Mouse (Mus musculus) forebrain, postnatal 0 days (tissue): ENCODE measurements around the gene Sp1. TPM values are rescaled to one million over a fixed set of nuclear protein-coding genes. Genes with fewer than 3 reads are reported as not detected.
A peak's percentile ranks its signal among the peaks of the same experiment; 100 is the strongest.

Source experiments
- ATAC-seq: fragments of 200-750 bp; cut with Nextera tagmentation; 2 replicates; pipeline ENCODE4 v1.8.0; 2017; ENCODE audit warnings: mild to moderate bottlenecking, moderate library complexity
- DNase-seq: peaks from one replicate; pipeline ENCODE4 v3.0.0-alpha.2; 2015
- H3K27ac ChIP-seq: fragments of 300-500 bp; sonication (generic); 2 replicates; pipeline ENCODE4 v1.5.1; 2014; ENCODE audit warnings: low read depth, mild to moderate bottlenecking, antibody characterized with exemption, low read length, moderate library complexity, mixed read lengths
- H3K27me3 ChIP-seq: fragments of 300-500 bp; sonication (generic); 2 replicates; pipeline ENCODE4 v1.6.1; 2014; ENCODE audit warnings: mild to moderate bottlenecking, low read length, mixed read lengths; ENCODE audit not compliant: insufficient read depth
- H3K36me3 ChIP-seq: fragments of 300-500 bp; sonication (generic); 2 replicates; pipeline ENCODE4 v1.6.1; 2014; ENCODE audit warnings: mild to moderate bottlenecking, moderate library complexity; ENCODE audit not compliant: insufficient read depth
- H3K4me1 ChIP-seq: fragments of 300-500 bp; sonication (generic); 2 replicates; pipeline ENCODE4 v1.6.1; 2014; ENCODE audit warnings: antibody characterized with exemption; ENCODE audit not compliant: insufficient read depth
- H3K4me2 ChIP-seq: fragments of 300-500 bp; sonication (generic); 2 replicates; pipeline ENCODE4 v1.6.1; 2014; ENCODE audit warnings: low read depth, mild to moderate bottlenecking, moderate library complexity
- H3K4me3 ChIP-seq: fragments of 300-500 bp; sonication (generic); 2 replicates; pipeline ENCODE4 v1.5.1; 2014; ENCODE audit warnings: low read depth, low read length, mixed read lengths
- H3K9ac ChIP-seq: fragments of 300-500 bp; sonication (generic); 2 replicates; pipeline ENCODE4 v1.6.1; 2014; ENCODE audit warnings: mild to moderate bottlenecking
- H3K9me3 ChIP-seq: fragments of 300-500 bp; sonication (generic); 2 replicates; pipeline ENCODE4 v1.6.1; 2016; ENCODE audit warnings: low read length
- CTCF ChIP-seq: sonication (generic); IDR thresholded peaks from 2 replicates; pipeline ENCODE4 v1.5.1; 2016; ENCODE audit warnings: antibody characterized with exemption, control low read depth, low read depth
- WGBS: fragments of 180-500 bp; shearing (Covaris S2); extraction: QIAGEN DNeasy Blood & Tissue Kit; methylation state at CpG from one replicate; pipeline ENCODE4 v1.1.7; 2014; 5-methylcytosine and 5-hydroxymethylcytosine counted together
- polyA plus RNA-seq: library from polyadenylated mRNA; unstranded; fragments of >200 nt; fragmentation: Nextera tagmentation; extraction: Ambion mirVana; gene quantifications from 2 replicates; pipeline ENCODE4 v1.2.1, GENCODE M21; 2015
- total RNA-seq: library from RNA; depleted of rRNA; stranded (reverse); fragments of >200 nt; gene quantifications from 2 replicates; pipeline ENCODE4 v1.2.3, GENCODE M21; 2014

Sp1 gene
- total and polyA plus RNA-seq, 2 experiments from 2014 or later: 2.6 to 22.5 TPM

DNA sequence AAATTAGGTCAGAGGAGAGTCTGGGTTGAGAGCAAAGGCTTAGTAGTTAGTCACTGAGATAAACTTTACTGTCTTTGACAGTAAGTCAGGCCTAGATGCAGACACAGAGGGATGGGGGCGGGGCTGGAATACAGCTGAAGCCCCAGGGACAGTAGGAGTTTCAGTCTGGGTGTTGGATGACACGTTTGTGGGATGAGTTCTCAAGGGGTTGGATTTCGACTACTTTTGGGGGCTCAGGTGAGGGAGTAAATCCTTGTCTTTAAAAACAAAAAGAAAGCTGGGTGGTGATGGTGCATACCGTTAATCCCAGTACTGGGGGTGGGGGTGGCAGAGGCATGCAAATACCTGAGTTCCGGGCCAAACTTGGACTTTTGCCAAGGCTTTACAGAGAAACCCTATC is 7.3 kb upstream of the Sp1 start:
- H3K9ac ChIP-seq: no peak overlapping the region
- no peak overlapping the region for H3K4me2 ChIP-seq
- no peak overlapping the region for H3K4me3 ChIP-seq
- H3K9me3 ChIP-seq: no peaks in the 10 kb centered on the region
- H3K36me3 ChIP-seq: no peaks in the 10 kb centered on the region
- WGBS: 32% methylated on average over 5 of the region's 5 CpGs
- H3K4me1 ChIP-seq: peaks cover 4% of the 10 kb centered on the region; the same call in 1 of the 2 replicates
- H3K27ac ChIP-seq: no peak overlapping the region
- no peak for DNase-seq
- no peaks in the 10 kb centered on the region for H3K27me3 ChIP-seq
- ATAC-seq: no peak
- no peak for TF ChIP-seq CTCF

DNA sequence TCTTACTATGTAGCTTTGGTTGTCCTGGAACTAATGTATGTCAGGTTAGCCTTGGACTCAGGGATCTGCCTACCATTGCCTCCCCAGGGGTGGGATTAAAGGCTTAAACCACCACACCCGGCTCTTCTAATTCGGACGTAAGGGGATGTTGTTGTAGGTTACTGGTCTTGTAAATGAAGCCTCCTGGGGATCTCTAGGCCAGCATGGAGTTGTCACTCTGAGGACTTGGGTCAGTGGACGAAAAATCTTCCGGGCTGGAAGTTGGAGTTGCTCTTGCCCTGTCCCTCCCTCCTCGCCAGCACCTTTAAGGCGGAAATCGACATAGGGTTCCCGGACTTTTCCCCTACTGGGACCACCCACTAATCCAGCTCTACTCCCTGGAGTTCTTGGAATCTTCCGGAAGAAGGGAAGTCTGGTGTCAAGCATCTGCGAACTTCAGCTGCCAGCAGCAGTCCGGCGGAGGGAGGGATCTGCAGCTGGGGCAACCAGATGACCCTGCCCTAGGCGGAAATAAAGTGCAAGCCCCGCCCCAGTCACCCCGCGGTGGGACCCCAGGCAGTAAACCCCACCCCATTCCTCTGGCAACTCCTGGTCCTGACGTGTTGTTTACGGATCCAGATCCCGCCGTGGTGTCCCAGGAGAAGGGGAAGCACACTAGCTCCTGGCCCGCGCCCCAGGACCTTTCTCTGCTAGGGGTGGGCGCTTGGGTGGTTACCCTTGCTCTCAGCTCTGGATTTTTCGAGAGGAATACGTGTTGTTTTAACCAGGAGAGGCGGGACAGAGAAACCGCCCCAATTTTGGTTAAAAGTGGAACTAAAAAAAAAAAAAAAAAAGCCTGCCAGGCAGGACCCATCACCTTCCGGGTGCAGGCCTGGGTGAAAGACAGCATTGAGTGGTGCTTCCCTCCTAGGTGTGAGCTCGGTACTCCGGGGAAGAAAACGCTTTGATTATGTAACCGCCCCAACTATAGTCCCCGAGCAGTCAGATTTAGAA is 6.4 kb upstream of the Sp1 start:
- Histone ChIP-seq H3K4me3 (peak overlapping the region; percentile 36), H3K27ac (0 out of 2 replicates have a peak overlapping the region, but pooled peaks have one; percentile 21)

DNA sequence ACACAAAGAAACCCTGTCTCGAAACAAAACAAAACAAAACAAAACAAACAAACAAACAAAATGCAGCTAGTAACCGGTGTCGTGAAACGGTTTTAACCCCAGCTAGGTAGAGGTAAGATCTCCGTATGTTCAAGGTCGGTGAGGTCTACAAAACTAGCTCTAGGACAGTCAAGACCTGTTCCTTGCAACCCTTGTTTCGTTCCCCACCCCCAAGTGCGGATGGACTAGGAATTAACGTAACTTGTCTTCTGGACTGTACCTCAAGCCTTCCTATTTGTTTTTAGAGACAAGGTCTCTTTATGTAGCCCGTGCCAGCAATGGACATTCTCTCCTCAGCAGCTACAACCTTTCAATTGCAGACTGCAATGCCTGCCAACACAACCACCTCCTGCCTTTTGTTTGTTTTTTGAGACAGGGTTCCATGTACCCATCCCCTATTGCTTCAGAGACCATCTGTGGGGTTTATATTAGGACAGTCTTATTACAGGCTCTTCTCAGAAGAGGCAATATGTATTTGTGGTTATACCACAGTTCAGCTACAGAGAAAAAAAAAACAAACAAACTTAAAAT is 5.4 kb upstream of the Sp1 start:
- no peak for ATAC-seq
- no peak for TF ChIP-seq CTCF
- DNase-seq: no peak
- Histone ChIP-seq H3K27me3 (no peaks in the 10 kb centered on the region), H3K4me3 (no peak overlapping the region), H3K9ac (no peak overlapping the region), H3K4me1 (peaks cover 4% of the 10 kb centered on the region; the same call in 1 of the 2 replicates), H3K27ac (no peak overlapping the region), H3K9me3 (no peaks in the 10 kb centered on the region), H3K4me2 (no peak overlapping the region), H3K36me3 (no peaks in the 10 kb centered on the region)
- 77% methylated on average over 10 of the region's 10 CpGs for WGBS

More for the DNA sequence above, 6.4 kb upstream of the Sp1 start:
- Histone ChIP-seq H3K36me3 (no peaks in the 10 kb centered on the region), H3K4me1 (peaks cover 4% of the 10 kb centered on the region; the same call in 1 of the 2 replicates), H3K9me3 (no peaks in the 10 kb centered on the region), H3K9ac (peak overlapping the region; percentile 51; the same call in 1 of the 2 replicates), H3K27me3 (no peaks in the 10 kb centered on the region), H3K4me2 (peak overlapping the region; percentile 58)
- 7% methylated on average over 34 of the region's 34 CpGs for WGBS
- ATAC-seq: peak; percentile 60
- TF ChIP-seq CTCF: no peak
- DNase-seq: peak; percentile 33

DNA sequence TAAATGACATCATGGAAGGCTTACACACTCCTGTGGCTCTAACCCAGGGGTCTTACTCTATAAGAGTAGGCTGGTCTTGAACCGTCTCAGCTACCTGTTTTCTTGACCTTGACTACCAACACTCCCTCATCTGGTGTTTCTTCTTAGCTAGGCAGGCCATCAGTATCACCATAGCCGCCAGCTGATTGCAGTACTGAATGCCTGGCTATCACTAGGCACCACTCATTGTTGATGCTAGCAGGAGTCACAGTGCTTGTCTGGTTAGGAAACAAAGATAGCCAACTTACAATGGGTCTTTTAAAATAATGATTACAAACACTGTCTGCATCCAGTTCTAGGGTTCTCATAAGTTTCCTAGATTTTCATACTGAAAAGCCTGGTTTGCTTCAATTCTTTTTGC is 4.7 kb upstream of the Sp1 start:
- H3K4me3 ChIP-seq: no peak overlapping the region
- ATAC-seq: no peak
- WGBS: 71% methylated on average over 2 of the region's 2 CpGs
- peaks cover 4% of the 10 kb centered on the region; the same call in 1 of the 2 replicates for H3K4me1 ChIP-seq
- H3K9me3 ChIP-seq: no peaks in the 10 kb centered on the region
- no peak for DNase-seq
- H3K4me2 ChIP-seq: no peak overlapping the region
- TF ChIP-seq CTCF: no peak
- H3K9ac ChIP-seq: no peak overlapping the region
- no peaks in the 10 kb centered on the region for H3K27me3 ChIP-seq
- no peaks in the 10 kb centered on the region for H3K36me3 ChIP-seq
- H3K27ac ChIP-seq: no peak overlapping the region

DNA sequence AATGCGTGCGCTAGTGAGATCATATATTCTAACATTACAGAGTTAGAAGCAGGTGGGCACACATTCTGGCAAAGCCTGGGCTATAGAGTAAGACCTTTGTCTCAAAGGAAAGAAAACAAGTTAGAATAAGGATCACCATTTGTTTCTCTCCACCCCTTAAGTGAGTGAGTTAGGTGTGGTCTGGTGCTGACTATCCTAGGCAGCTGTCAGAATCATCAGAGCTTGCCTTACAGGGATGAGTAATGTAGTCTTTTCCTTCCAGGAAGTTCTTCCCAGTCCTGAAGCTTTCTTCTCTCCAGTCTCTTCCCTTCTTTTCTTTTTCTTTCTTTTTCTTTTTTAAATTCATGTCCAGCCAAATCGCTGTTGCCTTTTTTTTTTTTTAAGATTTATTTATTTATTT is 3.7 kb upstream of the Sp1 start:
- ATAC-seq: no peak
- no peak overlapping the region for H3K27ac ChIP-seq
- DNase-seq: no peak
- no peaks in the 10 kb centered on the region for H3K36me3 ChIP-seq
- H3K27me3 ChIP-seq: no peaks in the 10 kb centered on the region
- 96% methylated on average over 3 of the region's 3 CpGs for WGBS
- H3K4me1 ChIP-seq: peaks cover 6% of the 10 kb centered on the region
- no peak for TF ChIP-seq CTCF
- no peak overlapping the region for H3K9ac ChIP-seq
- H3K9me3 ChIP-seq: no peaks in the 10 kb centered on the region
- H3K4me2 ChIP-seq: no peak overlapping the region
- no peak overlapping the region for H3K4me3 ChIP-seq

DNA sequence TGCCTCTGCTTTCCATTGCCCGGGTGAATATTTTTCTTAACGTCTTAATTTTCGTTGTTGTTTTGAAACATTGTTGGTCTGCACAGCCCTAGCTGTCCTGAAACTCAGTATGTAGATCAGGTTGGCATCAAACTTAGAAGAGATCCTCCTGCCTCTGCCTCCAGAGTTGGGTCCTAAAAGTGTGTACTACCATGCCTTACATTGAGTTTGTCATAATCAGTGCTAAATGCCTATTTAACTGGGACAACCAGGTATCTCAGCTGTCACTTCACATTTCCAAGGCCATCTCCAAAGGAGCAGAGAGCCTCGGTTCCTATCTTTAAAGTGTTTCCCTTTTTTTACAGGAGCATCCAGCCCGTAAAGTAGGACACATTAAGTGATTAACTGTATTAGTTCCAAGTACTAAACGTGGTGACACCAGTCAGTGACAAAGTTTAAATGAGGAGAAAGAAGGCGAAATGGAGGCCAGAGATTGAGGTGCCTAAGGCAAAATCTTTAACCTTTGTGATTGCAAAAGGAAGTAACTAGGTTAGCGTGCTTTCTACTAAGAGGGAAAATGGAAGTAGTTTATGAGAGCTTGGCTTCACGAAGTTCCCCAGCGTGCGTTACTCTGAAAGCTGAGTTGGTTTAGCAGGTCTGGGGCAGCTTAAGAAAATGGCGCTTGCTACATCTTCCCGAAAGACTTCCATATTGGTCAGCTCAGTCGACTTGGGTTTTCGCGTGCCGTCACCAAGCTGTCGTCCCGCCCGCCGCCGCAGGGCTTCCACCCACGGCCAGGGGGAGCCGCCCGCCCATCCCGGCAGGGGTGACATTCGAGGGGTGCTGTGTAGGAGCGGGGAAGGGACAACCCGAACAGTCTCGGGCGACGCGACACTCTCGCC is 1.1 kb upstream of the Sp1 start:
- peak overlapping the region; percentile 46 for H3K4me3 ChIP-seq
- DNase-seq (no peak), ATAC-seq (no peak)
- H3K27ac ChIP-seq: peak overlapping the region; percentile 99
- H3K4me2 ChIP-seq: peak overlapping the region; percentile 42
- 16% methylated on average over 34 of the region's 34 CpGs for WGBS
- H3K27me3 ChIP-seq: no peaks in the 10 kb centered on the region
- peak overlapping the region; percentile 67 for H3K9ac ChIP-seq
- H3K36me3 ChIP-seq: peaks cover 18% of the 10 kb centered on the region
- peak; percentile 79 for TF ChIP-seq CTCF
- H3K9me3 ChIP-seq: no peaks in the 10 kb centered on the region
- H3K4me1 ChIP-seq: peaks cover 14% of the 10 kb centered on the region
